Mouse (Mus musculus): Measurements from ENCODE around the gene Ywhag. TPM values are rescaled to one million over a fixed set of nuclear protein-coding genes. Genes with fewer than 3 reads are reported as not detected.
A peak's percentile ranks its signal among the peaks of the same experiment; 100 is the strongest.

Ywhag gene
- total RNA-seq, 2 experiments from 2014 or later: 1,259 to 1,347 TPM

DNA sequence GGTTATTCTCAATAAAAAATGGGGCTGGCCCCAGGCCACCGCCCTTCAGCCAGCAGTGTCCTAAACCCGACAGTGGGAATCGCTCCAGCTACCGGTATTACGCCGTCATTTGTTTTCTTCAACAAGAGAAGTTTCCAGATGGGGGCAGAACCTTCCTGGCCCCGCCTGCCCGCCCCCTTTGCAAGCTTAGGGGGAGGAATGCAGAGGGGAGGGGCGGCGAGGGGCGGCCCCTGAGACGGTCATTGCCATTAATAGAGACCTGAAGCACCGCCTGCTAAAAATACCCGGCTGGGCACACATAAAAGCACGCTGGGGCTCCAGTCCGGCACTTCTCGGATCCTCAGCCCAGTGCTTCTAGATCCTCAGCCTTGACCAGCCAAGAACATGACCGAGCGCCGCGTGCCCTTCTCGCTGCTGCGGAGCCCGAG is 46.7 kb downstream of the Ywhag start, which contains the start of gene Hspb1:
TSS of gene Hspb1 (plus strand) at position 245 of the 428 bp plus-strand sequence.
- DNase-seq: no peak

DNA sequence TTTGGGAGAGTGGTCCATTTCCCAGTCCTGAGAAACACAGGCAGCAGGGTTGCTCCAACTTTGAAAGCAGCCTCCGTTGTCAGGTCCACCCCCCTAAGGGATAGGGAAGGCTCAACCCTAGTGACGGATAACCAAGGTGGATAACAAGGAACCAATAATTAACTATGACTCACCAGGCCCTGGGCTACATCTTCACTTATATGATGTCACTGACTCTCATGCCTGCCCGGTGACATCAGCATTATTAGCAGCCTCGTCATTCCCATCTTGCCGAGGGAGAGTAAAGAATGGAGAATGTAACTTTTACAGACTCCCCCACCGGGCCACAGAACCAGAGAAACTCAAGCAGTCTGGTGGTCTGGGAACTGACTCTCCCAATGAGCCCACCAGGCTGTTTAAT is 49.8 kb downstream of the Ywhag start:
- DNase-seq: no peak

- peak in 1 of 2 experiments; percentile 53 for DNase-seq
Measured at GRCm38 (mm10) chr5:135879449-135880158, 54.8 kb downstream of the Ywhag start.

DNA sequence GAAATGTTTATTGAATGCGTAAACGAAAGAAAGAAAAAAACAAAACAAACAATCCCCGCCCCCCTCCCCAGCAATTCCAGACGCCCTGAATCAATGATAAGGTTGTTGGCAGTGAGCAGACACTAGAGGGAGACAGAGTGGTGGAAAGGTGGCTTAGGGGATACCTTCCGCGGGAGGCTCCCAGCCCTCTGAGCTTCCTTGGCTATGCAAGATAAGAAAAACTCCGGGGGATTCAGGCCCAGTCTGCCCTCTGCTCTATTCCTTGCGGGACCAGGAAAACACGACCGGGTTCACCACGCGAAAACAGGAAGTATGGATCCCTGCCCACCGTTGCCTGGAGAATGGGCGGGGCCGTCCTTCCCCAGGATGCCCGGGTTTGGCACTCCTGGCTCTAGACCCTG is 56.6 kb downstream of the Ywhag start:
- DNase-seq: no peak

DNA sequence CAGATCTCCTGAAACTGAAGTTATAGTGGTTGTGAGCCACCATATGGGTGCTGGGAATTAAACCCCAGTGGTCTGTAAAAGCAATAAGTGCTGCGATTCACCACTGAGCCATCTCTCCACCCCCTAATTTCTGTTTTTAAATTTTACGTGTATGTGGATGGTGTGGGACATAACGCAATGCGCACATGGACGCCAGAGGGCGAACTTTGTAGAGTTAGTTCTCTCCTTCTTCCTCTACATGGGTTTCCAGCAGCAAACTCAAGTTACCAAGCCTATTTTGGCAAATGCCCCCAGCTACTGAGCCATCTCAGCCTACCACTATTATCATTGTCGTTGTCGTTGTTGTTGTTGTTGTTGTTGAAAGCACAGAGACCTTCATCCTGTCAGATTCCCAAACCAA is 57.2 kb downstream of the Ywhag start:
- DNase-seq: no peak

- DNase-seq: no peak
Measured at GRCm38 (mm10) chr5:135873753-135874152, 60.7 kb downstream of the Ywhag start.

DNA sequence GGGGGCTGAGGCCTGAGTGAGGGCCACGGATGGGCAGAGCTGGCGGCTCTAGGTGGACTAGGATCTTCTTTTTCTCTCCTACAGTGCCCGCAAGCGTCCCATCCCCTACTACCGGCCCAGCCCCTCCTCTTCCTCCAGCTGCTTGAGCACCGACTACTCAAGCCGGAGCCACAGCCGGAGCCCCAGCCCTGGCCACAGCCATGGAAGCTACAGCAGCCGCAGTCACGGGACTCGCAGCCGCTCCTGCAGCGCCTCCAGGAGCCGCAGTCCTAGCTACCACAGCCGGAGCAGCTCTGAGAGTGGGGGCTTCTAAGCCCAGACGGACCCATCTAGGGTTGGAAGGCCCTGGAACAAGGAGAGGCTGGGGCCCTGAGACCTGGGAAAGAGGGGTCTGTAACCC is 61.4 kb downstream of the Ywhag start:
- DNase-seq: no peak

DNA sequence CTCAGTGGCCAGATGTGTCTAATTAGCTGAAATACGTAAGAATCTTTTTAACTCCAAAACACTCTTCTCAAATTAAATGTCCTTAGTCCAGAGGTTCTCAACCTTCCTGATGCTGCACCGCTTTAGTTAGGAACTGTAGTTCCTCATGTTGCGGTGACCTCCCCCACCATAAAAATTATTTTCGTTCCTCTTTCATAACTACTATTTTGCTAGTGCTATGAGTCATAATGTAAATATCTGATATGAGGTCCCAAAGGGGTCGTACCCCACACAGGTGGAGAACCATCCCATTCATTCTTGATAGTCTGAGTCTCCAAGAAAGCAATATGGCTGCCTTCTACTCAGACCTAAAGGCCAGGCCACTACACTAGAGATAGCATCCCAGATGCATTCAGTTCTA is 63.9 kb downstream of the Ywhag start:
- no peak for DNase-seq

- DNase-seq: no peak
Measured at GRCm38 (mm10) chr5:135869661-135870423, 64.6 kb downstream of the Ywhag start.

- DNase-seq: no peak
Measured at GRCm38 (mm10) chr5:135868653-135869052, 65.8 kb downstream of the Ywhag start.

GRCm38 (mm10) chr5:135867637-135868593 is 66.5 kb downstream of the Ywhag start:
- no peak for DNase-seq

DNA sequence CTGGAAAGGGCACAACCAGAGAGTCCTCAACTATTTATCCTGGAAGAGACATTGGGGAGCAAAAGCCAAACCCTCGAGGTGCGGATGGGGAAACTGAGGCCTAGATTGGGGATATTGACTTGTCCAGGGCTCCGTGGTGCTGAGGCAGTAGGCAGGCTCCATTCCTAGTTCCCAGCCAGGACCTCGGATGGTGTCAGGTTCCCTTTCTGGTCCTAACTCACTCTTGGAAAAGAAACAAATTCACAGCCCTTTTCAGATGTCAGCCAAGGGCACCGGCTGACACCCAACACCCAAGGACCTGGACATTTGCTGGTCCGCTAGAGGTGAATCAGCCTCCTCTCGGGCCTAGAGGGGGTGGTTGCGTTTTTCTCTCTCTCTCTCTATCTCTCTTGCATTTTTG is 67.8 kb downstream of the Ywhag start:
- no peak for DNase-seq

Other genes with a start within 250 kb of the Ywhag start
- gene Tmem120a, start 190.2 kb downstream of the Ywhag start, total RNA-seq (2021): 10 to 100 TPM; 12.4 to 16.4 TPM
- not detected for gene Styxl1, start 156.2 kb downstream of the Ywhag start, total RNA-seq (2021)
- gene Mdh2, start 156.1 kb downstream of the Ywhag start, total RNA-seq (2021): 100 to 1,000 TPM; 387 to 407 TPM
- gene Srrm3, start 127.7 kb downstream of the Ywhag start, total RNA-seq (2021): 10 to 100 TPM; 83.5 to 86.9 TPM
- 10 to 100 TPM; 19.2 to 28.1 TPM for gene Hspb1, start 46.7 kb downstream of the Ywhag start, total RNA-seq (2021)
- gene Ssc4d, start 39.9 kb upstream of the Ywhag start, total RNA-seq (2021): 1 to 10 TPM; 1.4 to 1.7 TPM
- gene Zp3, start 45.5 kb upstream of the Ywhag start, total RNA-seq (2021): not detected
- 1 to 10 TPM; 7.9 to 8.0 TPM for gene Dtx2, start 60.2 kb upstream of the Ywhag start, total RNA-seq (2021)
- not detected for gene Upk3b, start 103.9 kb upstream of the Ywhag start, total RNA-seq (2021)
- gene Upk3bl, start 119.9 kb upstream of the Ywhag start, total RNA-seq (2021): not detected
- gene Rasa4, start 149.3 kb upstream of the Ywhag start, total RNA-seq (2021): 1 to 10 TPM; 2.2 to 3.2 TPM
- 10 to 100 TPM; 64.0 to 75.6 TPM for gene Polr2j, start 182.0 kb upstream of the Ywhag start, total RNA-seq (2021)
- gene Lrwd1, start 201.5 kb upstream of the Ywhag start, total RNA-seq (2021): 10 to 100 TPM; 14.5 to 17.3 TPM
- 10 to 100 TPM in 1 of 2 experiments, 1 to 10 TPM in 1; 9.8 to 10.2 TPM for gene Alkbh4, start 201.5 kb upstream of the Ywhag start, total RNA-seq (2021)
- 100 to 1,000 TPM; 144 to 145 TPM for gene Orai2, start 236.1 kb upstream of the Ywhag start, total RNA-seq (2021)

All from layer of hippocampus, postnatal 36 days (tissue).